Mouse (Mus musculus) forebrain, embryonic 14.5 days (tissue): ENCODE measurements around the gene Sept9. TPM values are rescaled to one million over a fixed set of nuclear protein-coding genes. Genes with fewer than 3 reads are reported as not detected.

ENCODE experiments used
- ATAC-seq: fragments of 200-750 bp; cut with Nextera tagmentation; 2 replicates; pipeline ENCODE4 v1.8.0; 2017; ENCODE audit warnings: mild to moderate bottlenecking, moderate library complexity
- DNase-seq: peaks from one replicate; pipeline ENCODE4 v3.0.0-alpha.2; 2015; ENCODE audit warnings: low spot score
- H3K27ac ChIP-seq: fragments of 300-500 bp; sonication (generic); 2 replicates; pipeline ENCODE4 v1.5.1; 2014; ENCODE audit warnings: low read depth, mild to moderate bottlenecking, control low read depth, low read length, moderate library complexity
- H3K27me3 ChIP-seq: fragments of 300-500 bp; sonication (generic); replicated peaks from 2 replicates; pipeline ENCODE4 v1.6.1; 2014; ENCODE audit warnings: low read length, control low read depth, mixed read lengths; ENCODE audit not compliant: control insufficient read depth, insufficient read depth
- H3K36me3 ChIP-seq: fragments of 300-500 bp; sonication (generic); 2 replicates; pipeline ENCODE4 v1.6.1; 2014; ENCODE audit warnings: low read length, control low read depth; ENCODE audit not compliant: control insufficient read depth, insufficient read depth
- H3K4me1 ChIP-seq: fragments of 300-500 bp; sonication (generic); 2 replicates; pipeline ENCODE4 v1.6.1; 2014; ENCODE audit warnings: antibody characterized with exemption, low read length, control low read depth; ENCODE audit not compliant: control insufficient read depth, insufficient read depth
- H3K4me2 ChIP-seq: fragments of 300-500 bp; sonication (generic); 2 replicates; pipeline ENCODE4 v1.6.1; 2014; ENCODE audit warnings: mild to moderate bottlenecking, control low read depth, low read length
- H3K4me3 ChIP-seq: fragments of 300-500 bp; sonication (generic); 2 replicates; pipeline ENCODE4 v1.5.1; 2014; ENCODE audit warnings: low read depth, low read length, control low read depth
- H3K9ac ChIP-seq: fragments of 300-500 bp; sonication (generic); 2 replicates; pipeline ENCODE4 v1.6.1; 2014; ENCODE audit warnings: mild to moderate bottlenecking, low read length, control low read depth, moderate library complexity
- H3K9me3 ChIP-seq: fragments of 300-500 bp; sonication (generic); replicated peaks from 2 replicates; pipeline ENCODE4 v1.6.1; 2016; ENCODE audit warnings: low read length, control low read depth, mixed read lengths; ENCODE audit not compliant: control insufficient read depth
- WGBS: fragments of 180-500 bp; shearing (Covaris S2); extraction: QIAGEN DNeasy Blood & Tissue Kit; methylation state at CpG from one replicate; pipeline ENCODE4 v1.1.7; 2014; 5-methylcytosine and 5-hydroxymethylcytosine counted together
- polyA plus RNA-seq: library from polyadenylated mRNA; unstranded; fragments of >200 nt; fragmentation: Nextera tagmentation; extraction: Ambion mirVana; gene quantifications from 2 replicates; pipeline ENCODE4 v1.2.1, GENCODE M21; 2014

Sept9 gene
- polyA plus RNA-seq, 1 experiment from 2014 or later, result 113 TPM

GRCm38 (mm10) chr11:117344339-117345021, 145.0 kb downstream of the Sept9 start:
- H3K27me3 ChIP-seq, result no peaks in the 10 kb centered on the region
- ATAC-seq (no peak; the same call in 1 of the 2 replicates), DNase-seq (no peak)
- H3K9me3 ChIP-seq, result no peaks in the 10 kb centered on the region
- no peak overlapping the region for H3K4me3 ChIP-seq
- no peaks in the 10 kb centered on the region for H3K36me3 ChIP-seq
- H3K27ac ChIP-seq, result peak overlapping the region; percentile 92
- 35% methylated on average over 11 of the region's 11 CpGs for WGBS
- H3K4me1 ChIP-seq, result peaks cover 89% of the 10 kb centered on the region
- H3K9ac ChIP-seq, result peak overlapping the region; percentile 32; the same call in 1 of the 2 replicates
- peak overlapping the region; percentile 39 for H3K4me2 ChIP-seq

DNA sequence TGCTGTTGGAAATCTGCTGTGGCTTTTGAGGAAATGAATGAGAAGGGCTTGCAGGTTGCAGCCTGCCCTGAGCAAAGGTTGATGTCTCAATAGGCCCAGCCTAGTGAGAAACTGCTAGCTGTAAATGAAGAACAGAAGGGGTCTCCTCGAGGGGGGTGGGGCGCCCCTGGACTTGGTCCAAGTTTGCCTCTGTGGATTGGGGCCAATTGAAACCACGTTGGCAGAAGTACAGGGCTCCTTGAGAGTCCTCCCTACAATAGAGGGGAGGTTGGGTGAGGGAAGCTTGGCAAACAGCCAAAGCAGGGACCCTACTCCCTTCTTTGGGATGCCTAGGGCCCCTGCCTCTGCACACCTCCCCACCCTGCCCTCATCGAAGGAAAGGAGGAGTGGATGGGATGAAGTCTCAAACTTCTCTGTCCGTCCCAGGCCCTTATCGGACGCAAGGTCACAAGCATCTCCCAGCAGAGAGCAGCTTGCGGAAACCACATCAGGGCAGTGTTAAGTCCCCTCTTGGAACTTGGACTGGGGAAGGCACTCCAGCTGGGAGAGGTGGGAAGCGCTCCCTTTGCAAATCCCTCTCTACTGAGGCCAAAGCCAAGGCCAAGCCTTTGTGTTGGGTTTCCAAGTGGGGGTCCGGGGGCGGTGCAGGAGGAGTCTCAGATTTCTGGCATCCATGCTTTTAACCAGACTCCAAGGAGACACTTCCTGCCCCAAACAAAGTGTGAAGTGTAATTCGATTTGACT, 145.7 kb downstream of the Sept9 start:
- no peaks in the 10 kb centered on the region for H3K36me3 ChIP-seq
- peaks cover 87% of the 10 kb centered on the region for H3K4me1 ChIP-seq
- DNase-seq (peak; percentile 92), ATAC-seq (peak; percentile 85)
- 3% methylated on average over 12 of the region's 12 CpGs for WGBS
- peak overlapping the region; percentile 39 for H3K4me2 ChIP-seq
- no peaks in the 10 kb centered on the region for H3K9me3 ChIP-seq
- H3K4me3 ChIP-seq, result no peak overlapping the region
- H3K27me3 ChIP-seq, result no peaks in the 10 kb centered on the region
- peak overlapping the region; percentile 32; the same call in 1 of the 2 replicates for H3K9ac ChIP-seq
- H3K27ac ChIP-seq, result peak overlapping the region; percentile 92

GRCm38 (mm10) chr11:117347256-117347655, 147.8 kb downstream of the Sept9 start:
- Histone ChIP-seq H3K27me3 (no peaks in the 10 kb centered on the region), H3K36me3 (peaks cover 12% of the 10 kb centered on the region), H3K9me3 (no peaks in the 10 kb centered on the region), H3K4me1 (peaks cover 67% of the 10 kb centered on the region), H3K27ac (peak overlapping the region; percentile 58; the same call in 1 of the 2 replicates), H3K4me2 (no peak overlapping the region), H3K9ac (peak overlapping the region; percentile 32; the same call in 1 of the 2 replicates), H3K4me3 (no peak overlapping the region)
- DNase-seq (no peak), ATAC-seq (no peak)
- WGBS, result 65% methylated on average over 4 of the region's 4 CpGs

- WGBS, result 71% methylated on average over 10 of the region's 10 CpGs
- peak overlapping the region; percentile 10 for H3K27ac ChIP-seq
- H3K9me3 ChIP-seq, result no peaks in the 10 kb centered on the region
- ATAC-seq, result no peak
- DNase-seq, result no peak
- H3K4me2 ChIP-seq, result no peak overlapping the region
- peaks cover 25% of the 10 kb centered on the region for H3K36me3 ChIP-seq
- H3K27me3 ChIP-seq, result no peaks in the 10 kb centered on the region
- H3K4me3 ChIP-seq, result no peak overlapping the region
- no peak overlapping the region for H3K9ac ChIP-seq
- peaks cover 58% of the 10 kb centered on the region for H3K4me1 ChIP-seq
Measured at GRCm38 (mm10) chr11:117348429-117349103, 149.1 kb downstream of the Sept9 start.

DNA sequence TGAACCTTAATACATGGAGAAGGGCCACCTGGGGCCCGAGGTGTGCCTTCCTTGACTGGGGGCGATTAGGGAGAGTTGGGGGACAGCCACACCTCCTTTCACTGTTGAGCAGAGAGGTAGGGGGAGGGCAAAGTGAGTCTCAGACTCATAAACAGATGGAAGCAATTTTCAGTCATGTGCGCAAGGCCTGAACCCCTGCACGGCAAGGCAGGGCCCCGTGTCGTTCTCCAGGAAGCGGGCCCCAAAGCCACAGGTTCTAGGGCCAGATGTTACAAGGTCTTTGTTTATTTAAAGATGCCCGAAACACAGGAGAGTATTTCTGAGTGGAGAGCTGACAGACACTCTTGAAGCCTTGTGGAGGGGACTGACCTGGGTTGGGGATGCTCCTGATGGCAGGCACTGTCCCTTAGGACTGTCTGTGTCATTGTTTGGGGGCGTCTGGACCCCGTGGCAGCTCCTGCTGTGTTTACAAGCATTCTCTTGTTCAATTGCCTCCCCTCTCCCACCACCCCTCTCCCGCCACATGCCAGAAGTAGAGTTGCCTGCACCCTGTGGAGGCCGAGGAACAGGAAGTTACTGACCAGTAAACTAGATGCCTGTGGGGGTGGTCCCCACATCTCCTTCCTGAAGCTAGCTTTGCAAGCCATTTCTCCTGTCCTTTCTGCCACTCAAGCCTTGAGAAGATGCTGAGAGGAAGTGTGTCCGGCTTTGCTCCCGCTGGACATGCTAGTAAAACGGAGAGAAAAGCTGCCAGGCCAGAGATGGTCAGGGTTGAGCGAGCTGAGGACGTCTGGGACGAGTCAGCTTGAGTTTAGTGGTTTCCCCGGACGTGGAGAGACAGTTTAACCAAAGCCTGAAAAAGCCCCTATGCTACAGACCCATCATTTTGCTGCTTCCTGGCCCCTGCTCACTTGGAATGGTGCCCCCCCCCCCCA, 150.2 kb downstream of the Sept9 start:
- peak overlapping the region; percentile 9; the same call in 1 of the 2 replicates for H3K27ac ChIP-seq
- DNase-seq (no peak), ATAC-seq (no peak)
- H3K9ac ChIP-seq, result 0 out of 2 replicates have a peak overlapping the region, but pooled peaks have one; percentile 25
- no peaks in the 10 kb centered on the region for H3K9me3 ChIP-seq
- H3K4me3 ChIP-seq, result no peak overlapping the region
- H3K4me1 ChIP-seq, result peaks cover 47% of the 10 kb centered on the region
- H3K4me2 ChIP-seq, result no peak overlapping the region
- no peaks in the 10 kb centered on the region for H3K27me3 ChIP-seq
- peaks cover 36% of the 10 kb centered on the region for H3K36me3 ChIP-seq
- 51% methylated on average over 20 of the region's 20 CpGs for WGBS

GRCm38 (mm10) chr11:117350462-117351222, 151.2 kb downstream of the Sept9 start:
- DNase-seq (no peak), ATAC-seq (no peak)
- Histone ChIP-seq H3K4me2 (no peak overlapping the region), H3K27me3 (no peaks in the 10 kb centered on the region), H3K4me3 (no peak overlapping the region), H3K9ac (no peak overlapping the region), H3K36me3 (peaks cover 46% of the 10 kb centered on the region), H3K4me1 (peaks cover 38% of the 10 kb centered on the region), H3K27ac (0 out of 2 replicates have a peak overlapping the region, but pooled peaks have one; percentile 9), H3K9me3 (no peaks in the 10 kb centered on the region)
- 93% methylated on average over 11 of the region's 11 CpGs for WGBS

GRCm38 (mm10) chr11:117353126-117353525, 153.7 kb downstream of the Sept9 start:
- peaks cover 17% of the 10 kb centered on the region for H3K4me1 ChIP-seq
- 91% methylated on average over 11 of the region's 11 CpGs for WGBS
- DNase-seq (no peak), ATAC-seq (no peak)
- H3K4me3 ChIP-seq, result no peak overlapping the region
- H3K9ac ChIP-seq, result no peak overlapping the region
- H3K9me3 ChIP-seq, result no peaks in the 10 kb centered on the region
- H3K36me3 ChIP-seq, result peaks cover 70% of the 10 kb centered on the region
- no peaks in the 10 kb centered on the region for H3K27me3 ChIP-seq
- H3K4me2 ChIP-seq, result no peak overlapping the region
- H3K27ac ChIP-seq, result no peak overlapping the region
